Mouse (Mus musculus): ENCODE measurements around the gene E130114P18Rik.
A peak's percentile ranks its signal among the peaks of the same experiment; 100 is the strongest.

Gene E130114P18Rik

DNA sequence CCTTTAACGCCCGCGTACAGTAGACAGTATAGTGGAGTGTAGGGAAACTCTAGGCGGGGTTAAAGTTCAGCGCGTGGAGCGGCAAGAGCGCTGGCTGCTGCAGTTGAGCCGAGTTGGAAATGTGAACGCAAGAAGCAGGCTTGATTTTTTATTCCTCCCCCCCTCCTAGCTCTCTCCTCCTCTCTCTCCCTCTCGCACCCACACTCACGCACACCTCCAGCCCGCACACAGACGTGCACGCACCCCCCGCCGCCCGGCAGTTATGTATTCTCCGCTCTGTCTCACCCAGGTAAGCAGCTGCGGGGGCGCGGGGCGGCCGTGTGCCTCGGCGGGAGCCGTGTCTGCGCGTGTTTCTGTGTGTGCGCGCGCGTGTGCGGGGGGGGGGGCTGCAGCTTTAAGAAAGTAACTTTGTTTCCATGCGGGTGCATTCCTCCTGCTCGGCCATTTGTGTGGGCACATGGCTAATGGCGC is at the start of gene E130114P18Rik:
TSS of gene E130114P18Rik (minus strand) at position 373 of the 471 bp plus-strand sequence.
- peak; percentile 59 for DNase-seq (ENCODE audit: low read depth)

DNA sequence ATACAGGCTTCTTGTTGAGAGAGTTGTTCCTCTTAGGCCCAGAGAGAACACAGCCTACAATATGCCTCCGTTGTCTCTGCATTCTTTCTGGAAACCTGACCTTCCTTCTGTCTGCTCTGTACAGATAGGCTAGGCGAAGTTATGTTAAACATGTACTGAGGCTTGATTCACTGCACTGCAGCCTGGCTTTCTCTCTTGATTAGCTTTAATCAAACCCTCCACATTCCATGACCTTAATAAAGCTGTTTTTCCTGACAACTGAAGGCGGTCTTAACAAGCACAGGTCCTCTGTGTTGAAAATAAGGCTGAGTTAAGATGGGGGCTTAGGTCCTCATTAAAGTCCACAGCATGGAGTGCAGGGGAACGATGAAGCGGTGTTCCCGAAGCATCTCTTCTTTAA is 49.2 kb upstream of the E130114P18Rik start:
- no peak for DNase-seq (ENCODE audit: low read depth)

DNA sequence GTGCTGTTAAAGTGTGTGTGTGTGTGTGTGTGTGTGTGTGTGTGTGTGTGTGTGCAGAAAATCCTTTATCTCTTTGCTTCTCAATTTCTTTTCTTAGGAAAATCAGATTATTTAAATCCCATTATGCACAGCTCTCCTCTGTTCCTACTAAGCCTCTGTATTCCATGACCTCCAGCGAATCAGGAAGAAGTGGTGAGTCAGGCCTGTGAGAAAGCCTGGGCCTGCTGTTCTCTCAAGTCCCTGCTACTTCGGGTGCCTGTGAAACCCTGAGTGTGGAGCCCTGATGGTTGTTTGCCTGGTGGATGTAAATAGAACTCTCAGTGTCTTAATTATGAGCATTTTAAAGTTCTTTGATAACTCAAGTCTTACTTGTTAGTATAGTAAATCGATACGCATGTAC is 48.0 kb upstream of the E130114P18Rik start:
- no peak for DNase-seq (ENCODE audit: low read depth)

DNA sequence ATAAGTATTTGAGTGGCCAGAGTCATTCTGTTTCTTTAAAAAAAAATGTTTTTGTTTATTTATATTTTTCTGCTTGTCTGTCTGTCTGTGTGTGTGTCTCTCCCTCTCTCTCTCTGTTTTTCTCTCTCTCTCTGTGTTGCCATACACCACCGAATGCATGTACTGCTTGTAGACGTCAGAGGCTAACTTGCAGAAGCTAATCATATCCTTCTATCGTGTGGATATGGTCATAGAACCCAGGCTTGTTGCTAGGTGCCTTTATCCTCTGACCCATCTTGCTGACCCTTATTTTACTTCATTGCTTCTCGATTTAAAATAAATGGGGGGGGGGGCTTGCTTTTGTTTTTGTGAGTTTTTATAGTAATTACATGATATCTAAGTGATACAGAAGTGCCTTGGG is 47.6 kb upstream of the E130114P18Rik start:
- no peak for DNase-seq (ENCODE audit: low read depth)

DNA sequence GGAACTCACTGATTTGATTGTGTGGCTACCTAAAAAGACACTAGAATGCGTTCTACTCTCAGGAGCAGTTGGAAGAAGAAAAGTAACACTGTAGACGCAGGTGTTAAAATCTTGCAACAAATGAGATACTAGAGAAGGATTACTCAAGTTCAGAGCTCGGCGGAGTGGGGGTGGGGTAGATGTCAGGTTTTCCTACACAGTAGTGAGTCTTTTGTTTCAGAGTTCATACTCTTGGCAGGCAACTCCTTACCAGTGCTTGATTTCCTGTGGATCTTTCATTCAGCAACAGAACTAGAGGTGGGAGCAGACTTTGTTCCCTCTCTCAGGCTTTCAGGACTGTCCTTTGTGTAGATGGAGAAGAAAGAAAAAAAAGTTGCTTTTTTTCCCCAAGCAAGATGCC is 46.6 kb upstream of the E130114P18Rik start:
- no peak for DNase-seq (ENCODE audit: low read depth)

DNA sequence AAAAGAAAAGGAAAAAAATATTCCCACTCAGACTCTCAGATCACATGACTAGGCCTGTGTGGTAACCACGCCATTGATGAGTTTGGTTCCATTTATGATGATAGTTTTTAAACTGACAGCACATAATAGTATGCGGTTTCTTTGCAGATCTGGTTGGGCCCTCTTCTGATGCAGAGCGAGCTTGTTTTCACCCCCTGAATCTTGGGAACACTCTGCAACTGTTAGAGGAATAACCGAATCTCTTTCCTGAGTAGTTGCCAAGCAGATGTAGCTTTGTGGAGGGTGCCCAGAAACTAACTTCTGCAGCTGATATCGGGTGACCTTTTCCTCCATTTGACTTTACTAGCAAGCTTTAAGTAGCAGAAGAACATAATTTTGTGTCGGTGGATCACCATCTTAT is 45.6 kb upstream of the E130114P18Rik start:
- DNase-seq (ENCODE audit: low read depth) = no peak

DNA sequence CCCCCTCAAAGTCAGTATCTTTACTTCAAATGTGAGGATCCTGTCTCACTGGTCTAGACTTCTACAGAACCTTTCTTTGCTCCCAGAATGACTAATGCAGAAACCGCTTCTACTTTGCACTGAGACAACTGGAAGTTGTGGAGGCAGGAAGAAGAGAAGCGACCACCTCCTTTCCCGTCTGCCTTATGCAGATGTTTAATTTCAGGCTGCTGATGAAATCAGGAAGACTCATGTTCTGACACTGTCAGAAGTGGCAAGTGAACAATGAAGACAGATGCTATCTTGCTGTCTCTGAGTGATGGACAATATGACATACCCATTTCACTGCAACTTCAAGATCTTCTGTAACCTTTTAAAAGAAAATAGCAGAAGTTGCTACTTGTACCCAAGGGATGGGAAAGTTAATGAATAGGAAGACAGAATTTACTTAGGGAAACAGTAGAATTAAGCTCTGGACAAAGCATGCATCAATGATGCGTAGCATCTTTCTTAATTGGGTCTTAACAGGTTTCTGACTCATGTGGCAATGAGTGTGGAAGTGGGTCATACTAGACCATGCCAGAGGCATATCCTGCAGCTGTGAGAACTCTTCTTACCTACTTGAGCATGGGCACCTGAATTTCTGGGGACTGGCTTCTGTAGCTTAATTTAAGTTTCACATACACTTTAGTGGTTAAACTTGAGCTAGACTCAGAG is 43.8 kb upstream of the E130114P18Rik start:
- DNase-seq (ENCODE audit: low read depth) = no peak

DNA sequence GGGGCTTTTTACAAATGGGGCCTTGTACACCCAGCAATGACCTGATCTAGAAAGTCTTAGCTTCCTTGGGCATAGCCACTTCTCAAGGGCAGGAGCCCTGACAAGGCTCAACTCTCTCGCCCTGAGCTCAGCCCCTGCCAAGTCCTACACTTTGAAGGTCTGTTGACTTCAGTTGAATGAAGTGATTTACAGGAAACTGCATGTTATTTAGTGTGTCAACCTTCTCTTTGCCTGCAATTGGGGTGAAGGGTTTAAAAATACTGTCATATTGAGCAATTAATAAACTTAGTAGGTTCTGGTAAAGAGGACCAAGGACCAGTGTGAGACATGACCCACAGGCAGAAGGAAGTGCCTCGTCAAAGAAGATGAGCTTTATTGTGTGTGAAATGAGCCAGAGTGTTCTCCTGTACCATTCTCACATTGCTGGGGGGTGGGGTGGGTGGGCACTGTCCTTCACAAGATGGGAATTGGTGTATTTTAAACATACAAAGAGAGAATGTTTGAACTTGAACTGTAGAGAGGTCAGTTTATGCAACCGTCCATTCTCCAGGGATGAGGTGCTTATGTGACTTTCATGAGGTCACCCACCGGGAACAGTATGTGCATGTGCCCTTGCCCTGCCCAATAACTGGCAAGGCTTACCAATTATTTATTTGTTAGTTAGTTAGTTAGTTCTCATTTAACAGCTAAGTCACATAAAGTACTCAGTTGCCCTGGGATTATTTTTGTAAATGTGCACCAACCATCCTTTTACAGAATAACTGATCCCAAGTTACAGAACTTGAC is 42.8 kb upstream of the E130114P18Rik start:
- no peak for DNase-seq (ENCODE audit: low read depth)

DNA sequence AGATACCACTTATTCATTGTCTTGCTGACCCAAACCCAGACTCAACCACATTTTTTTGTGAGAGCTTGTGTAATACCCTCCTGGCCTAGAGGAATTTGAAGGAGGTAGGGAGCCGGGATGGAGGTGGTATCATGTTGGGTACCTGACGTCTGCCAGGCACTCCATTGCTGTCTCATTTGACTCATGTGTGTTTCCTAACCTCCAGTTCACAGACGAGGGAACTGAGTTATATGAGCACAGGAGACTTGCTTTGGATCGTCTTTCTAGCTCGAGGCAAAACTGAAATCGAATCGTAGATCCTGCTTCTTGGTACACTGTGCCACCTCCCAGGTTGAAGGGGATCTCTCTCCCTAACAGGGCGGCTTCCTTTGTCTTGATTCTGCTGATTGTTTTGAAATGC is 41.2 kb upstream of the E130114P18Rik start:
- DNase-seq (ENCODE audit: low read depth) = no peak

DNA sequence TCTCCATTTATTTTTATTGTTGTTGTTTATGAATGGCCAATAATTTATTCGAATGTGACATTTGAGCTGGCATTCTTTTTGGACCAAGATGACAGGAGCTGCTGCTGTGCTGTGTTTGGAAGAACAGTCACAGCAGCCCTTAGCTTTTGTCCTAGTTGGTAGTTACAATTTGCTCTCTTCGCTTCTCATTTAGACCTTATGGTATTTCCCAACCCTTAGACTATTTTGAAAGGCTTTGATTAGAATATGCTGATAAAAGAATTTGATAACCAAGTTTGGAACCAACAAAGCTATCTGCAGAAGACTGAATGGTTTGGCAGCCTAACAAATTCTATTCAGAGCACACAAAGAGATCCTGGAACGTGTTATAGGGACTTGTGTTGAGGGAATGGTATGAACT is 40.6 kb upstream of the E130114P18Rik start:
- no peak for DNase-seq (ENCODE audit: low read depth)

DNA sequence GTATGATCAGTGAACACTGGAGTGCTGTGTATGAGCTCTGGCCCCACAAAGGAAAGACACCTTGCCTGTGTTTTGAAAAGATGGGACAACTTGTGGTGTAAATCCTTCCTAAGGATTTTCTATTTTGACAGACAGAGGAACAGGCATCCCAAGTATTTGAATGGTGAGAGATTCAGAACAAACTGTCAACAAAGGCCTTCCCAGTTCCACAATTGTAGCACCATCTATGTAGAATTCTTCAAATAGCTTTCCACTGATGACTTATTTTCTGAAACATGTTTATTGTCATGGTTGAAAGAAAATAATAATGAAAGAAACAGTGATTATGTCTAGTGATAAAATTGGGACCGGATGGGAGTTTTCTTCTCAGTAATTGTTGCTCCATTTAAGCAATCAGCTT is 39.9 kb upstream of the E130114P18Rik start:
- no peak for DNase-seq (ENCODE audit: low read depth)

DNA sequence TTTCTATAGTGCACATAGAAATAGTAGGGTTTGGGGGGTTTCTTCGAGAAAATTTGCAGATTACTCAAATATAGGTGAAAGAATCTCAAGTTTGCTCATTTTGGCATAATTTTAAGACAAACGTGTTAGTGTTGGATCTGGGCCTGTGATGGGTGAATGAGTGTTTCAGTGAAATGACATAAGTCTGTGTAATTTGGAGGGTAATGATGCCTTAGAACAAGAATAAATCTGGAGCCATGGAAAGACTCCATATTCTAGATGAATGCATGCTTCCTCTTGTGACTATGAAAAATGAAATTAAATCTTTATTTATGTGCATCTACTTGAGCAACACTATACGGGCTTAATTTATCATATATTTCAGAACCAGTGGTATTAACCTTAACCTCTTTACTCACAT is 38.9 kb upstream of the E130114P18Rik start:
- DNase-seq (ENCODE audit: low read depth) = no peak

DNA sequence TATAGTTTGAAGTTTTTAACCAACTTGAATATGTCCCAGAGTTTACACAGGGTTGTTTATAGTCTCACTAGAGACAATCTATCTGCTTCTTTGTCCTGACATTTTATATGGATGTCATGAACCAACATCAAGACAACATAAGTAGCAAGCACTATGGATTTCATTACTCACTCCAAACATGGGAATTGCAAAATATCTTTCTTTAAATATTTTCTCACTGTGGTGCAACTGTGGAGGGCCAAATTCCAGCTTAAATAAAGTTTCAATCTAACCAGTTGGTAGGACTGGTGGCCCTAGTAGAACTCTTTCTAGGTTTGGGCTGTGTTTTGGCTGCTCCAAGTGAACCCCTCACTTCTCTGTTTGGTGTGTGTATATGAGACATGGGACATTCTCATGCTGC is 38.1 kb upstream of the E130114P18Rik start:
- no peak for DNase-seq (ENCODE audit: low read depth)

DNA sequence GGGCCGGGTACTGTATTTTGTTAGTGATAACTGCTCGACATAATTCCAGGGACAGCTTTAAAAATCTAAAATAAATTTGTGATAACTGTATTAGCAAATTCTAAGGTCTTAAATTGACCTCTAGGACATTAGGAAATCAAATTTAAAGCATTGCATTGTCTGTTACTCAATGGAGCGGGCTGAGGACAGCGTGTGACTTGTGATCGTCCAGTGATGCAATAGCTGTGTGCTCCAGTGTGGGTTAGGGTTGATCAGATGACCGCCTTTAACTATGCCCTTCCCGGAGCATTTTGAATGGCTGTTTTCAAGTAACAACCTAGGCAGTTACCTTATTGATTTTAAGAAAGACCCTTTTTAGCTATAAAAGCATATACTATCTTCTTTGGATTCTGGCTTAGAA is 36.6 kb upstream of the E130114P18Rik start:
- DNase-seq (ENCODE audit: low read depth) = no peak

DNA sequence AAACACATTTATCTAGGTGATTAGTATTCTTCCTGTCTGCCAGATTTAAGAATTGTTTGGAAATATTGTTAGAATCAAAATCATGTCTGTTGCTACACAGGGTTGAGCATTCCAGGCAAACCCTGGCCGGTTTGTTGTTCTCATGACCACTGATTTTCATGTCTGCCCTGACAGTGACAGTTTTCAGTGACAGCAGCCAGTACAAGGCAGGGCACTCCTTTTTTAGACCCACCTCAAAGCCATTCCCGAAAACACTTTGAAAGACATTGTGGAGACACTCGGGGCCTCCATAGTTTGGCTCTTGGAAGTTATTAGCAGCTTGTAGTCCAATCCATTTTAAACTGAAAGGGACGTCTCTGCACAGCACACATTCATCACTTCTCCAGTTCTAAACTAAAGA is 36.1 kb upstream of the E130114P18Rik start:
- DNase-seq (ENCODE audit: low read depth) = no peak

DNA sequence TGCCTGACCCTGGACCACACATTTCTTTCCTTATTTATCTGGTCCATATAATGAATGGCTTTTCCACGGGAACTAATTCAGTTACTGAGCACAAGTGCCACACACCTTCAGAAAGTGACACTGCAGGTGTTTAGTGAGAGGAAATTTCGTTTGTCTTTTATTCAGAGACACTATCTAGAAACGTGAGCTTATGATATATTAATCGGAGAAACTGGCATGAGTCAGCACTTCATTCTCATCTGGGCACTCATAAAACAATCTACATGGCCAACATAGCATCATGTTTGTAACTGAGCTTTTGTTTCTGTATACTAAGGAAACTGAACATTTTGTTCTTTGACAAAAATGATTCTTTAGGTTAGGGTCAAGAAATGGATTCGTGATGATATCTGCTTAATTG is 35.2 kb upstream of the E130114P18Rik start:
- no peak for DNase-seq (ENCODE audit: low read depth)

DNA sequence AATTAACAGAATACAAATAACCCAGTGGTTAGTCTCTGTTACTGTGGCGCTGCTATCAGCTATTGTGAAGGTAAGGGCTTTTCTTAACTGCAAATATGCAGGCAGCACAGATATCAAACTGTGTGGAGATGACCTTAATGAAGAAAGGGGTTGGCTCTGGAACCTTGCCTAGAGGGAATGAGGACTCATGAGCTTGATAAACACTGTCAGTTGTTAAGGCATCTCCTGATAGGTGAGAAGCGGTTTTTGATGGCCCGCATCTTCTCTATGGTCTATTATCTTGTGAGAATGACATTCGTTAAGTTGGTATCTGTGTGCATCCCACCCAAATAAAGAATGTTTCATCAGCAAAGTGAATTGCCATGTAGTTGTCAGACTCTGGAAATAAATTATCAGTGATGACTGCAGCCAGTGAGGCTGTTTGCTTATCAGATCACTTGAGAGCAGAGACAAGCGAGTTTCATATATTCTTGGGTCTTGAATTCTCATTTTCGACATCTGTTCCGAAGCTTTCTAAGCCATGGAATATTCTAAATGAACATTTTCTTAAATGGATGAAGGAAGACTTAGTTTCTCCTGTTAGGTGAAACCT is 32.6 kb upstream of the E130114P18Rik start:
- DNase-seq (ENCODE audit: low read depth) = no peak

DNA sequence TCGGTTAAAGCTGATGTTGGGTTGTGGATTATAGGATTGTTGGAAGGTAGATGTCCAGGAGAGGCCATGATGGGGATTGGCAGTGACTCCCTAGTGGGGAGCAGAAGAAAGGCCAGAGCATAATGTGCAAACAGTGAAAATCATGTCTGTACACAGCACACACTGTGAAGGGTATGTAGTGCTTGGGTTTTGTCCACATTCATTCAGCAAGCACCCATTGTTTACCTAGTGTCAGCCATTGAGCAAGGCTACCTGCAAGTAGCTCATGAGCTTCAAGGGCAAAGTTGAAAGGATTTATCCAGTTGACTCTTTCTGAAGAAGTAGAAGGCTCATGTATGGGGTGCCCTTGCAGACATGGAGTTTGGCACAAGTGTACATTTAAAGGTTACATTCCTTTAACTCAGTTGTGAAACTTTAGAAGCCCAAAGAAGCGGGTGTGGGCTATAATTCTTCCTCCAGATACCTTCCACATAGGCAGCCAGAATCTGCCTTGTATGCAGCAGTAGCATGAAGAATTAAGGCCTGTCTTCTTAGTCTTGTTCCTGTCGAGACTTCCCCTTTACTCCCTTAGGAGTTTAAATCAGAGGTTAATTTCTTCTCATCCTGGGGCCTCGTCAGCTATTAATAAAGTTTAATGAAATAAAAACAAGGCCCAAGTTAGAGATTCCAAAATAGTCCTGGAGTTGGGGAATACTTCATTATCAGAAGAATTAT is 31.9 kb upstream of the E130114P18Rik start:
- DNase-seq (ENCODE audit: low read depth) = no peak

DNA sequence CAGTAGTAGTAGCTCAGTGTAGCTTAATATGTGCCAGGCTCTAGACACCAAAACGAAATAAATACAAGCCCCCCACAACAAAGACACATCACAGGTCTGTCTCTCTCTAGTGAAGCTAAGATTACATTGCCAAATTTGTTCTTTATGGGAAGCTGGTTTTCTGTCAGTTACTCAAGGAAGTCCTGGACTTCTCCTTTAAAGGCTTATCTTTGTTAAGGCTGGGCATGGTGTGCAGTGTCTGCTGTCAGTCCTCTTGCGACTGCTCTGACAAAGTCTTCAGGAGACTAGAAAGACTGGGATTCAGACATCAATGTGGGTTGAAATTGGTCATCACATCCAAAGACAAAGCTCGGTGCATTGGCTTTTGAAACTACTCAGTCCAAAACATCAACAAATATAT is 31.0 kb upstream of the E130114P18Rik start:
- DNase-seq (ENCODE audit: low read depth) = no peak

DNA sequence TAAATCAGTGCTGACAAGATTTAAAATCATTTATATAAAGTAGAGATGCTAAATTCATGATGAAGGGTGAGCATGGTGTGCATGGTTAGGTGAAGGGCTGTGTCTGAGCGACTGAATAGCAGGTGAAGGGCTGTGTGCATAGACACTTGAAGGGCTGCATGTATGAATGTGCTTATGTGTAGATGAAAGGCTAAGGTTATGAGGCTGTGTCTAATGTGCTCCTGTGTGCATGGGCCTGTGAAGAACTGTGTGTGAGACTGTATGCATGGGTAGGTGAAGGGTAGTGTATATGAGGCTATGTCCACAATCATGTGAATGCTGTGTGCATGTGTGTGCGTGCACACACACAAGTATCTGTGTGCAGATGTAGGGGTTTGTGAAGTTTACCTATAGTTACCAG is 29.0 kb upstream of the E130114P18Rik start:
- DNase-seq (ENCODE audit: low read depth) = no peak

DNA sequence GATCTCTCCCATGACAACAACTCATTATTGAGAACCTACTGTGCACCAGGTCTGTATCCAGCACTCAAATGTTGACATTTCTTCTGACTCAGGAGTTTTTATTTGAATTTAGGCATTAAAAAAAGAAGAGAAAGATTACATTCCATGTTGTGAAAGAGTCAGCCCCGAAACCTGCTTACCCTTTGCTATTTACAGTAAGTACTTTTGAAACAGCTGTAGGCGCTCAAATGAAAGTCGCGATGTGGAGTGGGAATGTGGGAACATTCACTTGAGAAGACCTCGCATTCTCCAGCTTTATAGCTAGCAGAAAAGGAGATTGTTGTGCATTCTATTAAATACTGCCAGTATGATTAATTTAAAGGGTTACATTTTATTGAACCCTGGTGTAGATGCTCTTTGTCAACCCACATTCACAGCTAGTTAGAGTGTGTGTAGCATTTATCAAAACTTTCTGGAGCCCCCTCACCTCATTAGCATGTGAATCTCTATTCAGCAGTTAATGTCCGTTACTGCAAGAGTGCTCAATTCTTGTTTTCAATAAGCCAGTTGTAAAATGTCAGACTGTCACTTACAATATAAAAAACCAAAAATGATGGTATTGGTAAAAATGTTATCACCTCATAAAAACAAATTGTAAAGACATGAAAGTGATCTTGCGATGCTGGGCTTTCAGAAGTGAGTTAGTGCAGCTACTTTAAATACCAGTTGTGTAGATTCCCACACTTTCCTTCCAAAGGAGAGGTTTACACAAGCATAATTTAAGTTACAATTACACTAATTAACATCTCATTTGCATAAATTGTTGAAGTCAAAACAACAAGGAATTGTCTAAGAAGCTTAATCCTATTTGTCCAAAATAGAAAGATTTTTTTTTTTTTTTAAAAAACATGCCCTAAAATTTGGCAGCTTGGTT is 28.3 kb upstream of the E130114P18Rik start:
- no peak for DNase-seq (ENCODE audit: low read depth)
